Mouse (Mus musculus) liver, postnatal 0 days (tissue): ENCODE measurements at regions not wholly inside any gene's neighbourhood (a gene's known extent, or its start where the extent isn't known, plus 50 kb on each side); places are given as distances from the start of the nearest gene placed in this dataset.

Experiments
- CTCF ChIP-seq: sonication (generic); IDR thresholded peaks from 2 replicates; pipeline ENCODE4 v1.5.1; 2016; ENCODE audit warnings: antibody characterized with exemption, low read depth
- EP300 ChIP-seq: IDR thresholded peaks from 2 replicates; pipeline ENCODE4 v1.6.1; 2016; ENCODE audit warnings: antibody characterized with exemption, low read depth, mild to moderate bottlenecking

DNA sequence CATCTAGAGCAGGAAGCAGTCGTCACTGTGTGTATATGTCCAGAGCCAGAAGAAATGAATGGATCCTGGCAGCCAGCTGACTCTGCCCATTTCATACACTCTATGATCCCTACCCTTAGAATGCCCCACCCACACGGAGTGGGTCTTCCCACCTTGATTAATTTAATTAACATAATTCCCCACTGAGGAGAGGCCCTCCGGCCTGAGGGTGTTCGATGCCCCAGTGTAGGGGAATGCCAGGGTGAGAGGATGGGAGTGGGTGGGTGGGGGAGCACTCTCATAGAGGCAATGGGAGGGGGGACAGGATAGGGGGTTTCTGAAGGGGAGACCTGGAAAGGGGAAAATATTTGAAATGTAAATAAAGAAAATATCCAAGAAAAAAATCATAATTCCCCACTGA lies 279.3 kb upstream of the Paip1 start:
- TF ChIP-seq CTCF: no peak
- no peak for TF ChIP-seq EP300
